Mouse (Mus musculus): ENCODE data around the gene Csnk2b. TPM values are rescaled to one million over a fixed set of nuclear protein-coding genes. Genes with fewer than 3 reads are reported as not detected.

Csnk2b gene
- polyA plus RNA-seq, 1 experiment from 2014 or later = 291 TPM

- Histone ChIP-seq H3K27me3 (ENCODE audit: insufficient read depth, low read length) (no peaks in the 10 kb centered on the region), H3K9ac (no peak overlapping the region), H3K4me3 (ENCODE audit: low read depth, low read length) (no peak overlapping the region), H3K4me1 (ENCODE audit: insufficient read depth) (no peaks in the 10 kb centered on the region), H3K4me2 (no peak overlapping the region), H3K9me3 (ENCODE audit: low read depth, low read length) (no peaks in the 10 kb centered on the region), H3K36me3 (ENCODE audit: insufficient read depth) (peaks cover 96% of the 10 kb centered on the region), H3K27ac (ENCODE audit: low read depth) (no peak overlapping the region)
- DNase-seq (no peak), ATAC-seq (ENCODE audit: insufficient read depth) (no peak)
- 81% methylated on average over 12 of the region's 12 CpGs for WGBS
- TF ChIP-seq CTCF (IDR thresholded peaks at IDR 0.05; ENCODE audit: low read depth) = no peak
Observed at GRCm38 (mm10) chr17:35097164-35097655, 24.6 kb downstream of the Csnk2b start.

- no peak for TF ChIP-seq CTCF (IDR thresholded peaks at IDR 0.05; ENCODE audit: low read depth)
- no peak overlapping the region for H3K4me2 ChIP-seq
- H3K36me3 ChIP-seq (ENCODE audit: insufficient read depth) = peaks cover 94% of the 10 kb centered on the region
- WGBS = 85% methylated on average over 12 of the region's 12 CpGs
- H3K4me3 ChIP-seq (ENCODE audit: low read depth, low read length) = no peak overlapping the region
- no peak for ATAC-seq (ENCODE audit: insufficient read depth)
- no peak overlapping the region for H3K9ac ChIP-seq
- no peaks in the 10 kb centered on the region for H3K9me3 ChIP-seq (ENCODE audit: low read depth, low read length)
- H3K27ac ChIP-seq (ENCODE audit: low read depth) = no peak overlapping the region
- no peak for DNase-seq
- no peaks in the 10 kb centered on the region for H3K27me3 ChIP-seq (ENCODE audit: insufficient read depth, low read length)
- no peaks in the 10 kb centered on the region for H3K4me1 ChIP-seq (ENCODE audit: insufficient read depth)
Observed at GRCm38 (mm10) chr17:35096597-35096996, 25.3 kb downstream of the Csnk2b start.

GRCm38 (mm10) chr17:35094475-35095365 is 27.1 kb downstream of the Csnk2b start:
- no peak for DNase-seq
- ATAC-seq (ENCODE audit: insufficient read depth) = no peak
- Histone ChIP-seq H3K4me3 (ENCODE audit: low read depth, low read length) (no peak overlapping the region), H3K27me3 (ENCODE audit: insufficient read depth, low read length) (no peaks in the 10 kb centered on the region), H3K9ac (no peak overlapping the region), H3K36me3 (ENCODE audit: insufficient read depth) (peaks cover 78% of the 10 kb centered on the region), H3K4me1 (ENCODE audit: insufficient read depth) (peaks cover 7% of the 10 kb centered on the region), H3K9me3 (ENCODE audit: low read depth, low read length) (no peaks in the 10 kb centered on the region), H3K27ac (ENCODE audit: low read depth) (no peak overlapping the region), H3K4me2 (no peak overlapping the region)
- no peak for TF ChIP-seq CTCF (IDR thresholded peaks at IDR 0.05; ENCODE audit: low read depth)
- WGBS = 86% methylated on average over 15 of the region's 15 CpGs

- ATAC-seq (ENCODE audit: insufficient read depth) (no peak), DNase-seq (no peak)
- H3K4me1 ChIP-seq (ENCODE audit: insufficient read depth) = peaks cover 7% of the 10 kb centered on the region
- H3K4me3 ChIP-seq (ENCODE audit: low read depth, low read length) = no peak overlapping the region
- no peak overlapping the region for H3K4me2 ChIP-seq
- H3K9ac ChIP-seq = no peak overlapping the region
- WGBS = 84% methylated on average over 14 of the region's 14 CpGs
- H3K27ac ChIP-seq (ENCODE audit: low read depth) = no peak overlapping the region
- no peak for TF ChIP-seq CTCF (IDR thresholded peaks at IDR 0.05; ENCODE audit: low read depth)
- no peaks in the 10 kb centered on the region for H3K9me3 ChIP-seq (ENCODE audit: low read depth, low read length)
- no peaks in the 10 kb centered on the region for H3K27me3 ChIP-seq (ENCODE audit: insufficient read depth, low read length)
- H3K36me3 ChIP-seq (ENCODE audit: insufficient read depth) = peaks cover 57% of the 10 kb centered on the region
Observed at GRCm38 (mm10) chr17:35092403-35093198, 29.3 kb downstream of the Csnk2b start.

- Histone ChIP-seq H3K27me3 (ENCODE audit: insufficient read depth, low read length) (no peaks in the 10 kb centered on the region), H3K4me2 (peak overlapping the region; percentile 63), H3K4me1 (ENCODE audit: insufficient read depth) (peaks cover 7% of the 10 kb centered on the region), H3K9ac (peak overlapping the region; percentile 84), H3K4me3 (ENCODE audit: low read depth, low read length) (peak overlapping the region; percentile 63), H3K9me3 (ENCODE audit: low read depth, low read length) (no peaks in the 10 kb centered on the region), H3K36me3 (ENCODE audit: insufficient read depth) (peaks cover 34% of the 10 kb centered on the region), H3K27ac (ENCODE audit: low read depth) (0 out of 2 replicates have a peak overlapping the region, but pooled peaks have one; percentile 2)
- ATAC-seq (ENCODE audit: insufficient read depth) (no peak), DNase-seq (no peak)
- TF ChIP-seq CTCF (IDR thresholded peaks at IDR 0.05; ENCODE audit: low read depth) = no peak
- 59% methylated on average over 8 of the region's 8 CpGs for WGBS
Observed at GRCm38 (mm10) chr17:35090166-35090932, 31.5 kb downstream of the Csnk2b start.

DNA sequence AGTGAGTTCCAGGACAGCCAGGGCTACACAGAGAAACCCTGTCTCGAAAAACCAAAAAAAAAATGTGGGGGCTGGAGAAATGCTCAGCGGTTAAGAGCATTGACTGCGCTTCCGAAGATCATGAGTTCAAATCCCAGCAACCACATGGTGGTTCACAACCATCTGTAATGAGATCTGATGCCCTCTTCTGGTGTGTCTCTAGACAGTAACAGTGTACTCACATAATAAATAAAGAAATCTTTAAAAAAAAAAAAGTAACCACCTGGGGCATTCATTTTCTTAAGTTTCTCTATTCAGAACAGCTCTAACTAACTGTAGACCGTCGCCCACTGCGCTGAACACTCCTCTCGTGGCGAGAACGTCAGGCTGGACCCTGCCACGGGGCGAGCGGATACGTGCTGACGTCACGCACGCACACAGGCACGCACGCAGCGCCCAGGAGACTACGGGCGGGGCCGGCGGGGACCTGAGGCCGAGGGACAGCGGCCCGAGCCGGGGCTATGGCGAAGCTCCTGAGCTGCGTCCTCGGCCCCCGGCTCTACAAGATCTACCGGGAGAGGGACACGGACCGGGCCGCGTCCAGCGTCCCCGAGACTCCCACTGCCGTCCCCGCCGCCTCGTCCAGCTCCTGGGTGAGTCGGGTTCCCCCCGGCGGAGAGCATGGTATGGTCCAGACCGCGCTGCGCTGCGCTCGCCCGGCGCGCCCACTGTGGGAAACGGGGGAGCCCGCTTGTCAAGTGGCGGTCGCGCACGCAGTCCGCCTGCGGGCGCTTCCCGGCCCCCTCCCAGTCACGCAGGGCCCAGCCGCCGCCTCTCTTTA is 32.8 kb downstream of the Csnk2b start, which contains the start of gene Abhd16a:
Abhd16a (plus strand) TSS at position 439 of the 820 bp plus-strand sequence.
- WGBS = 3% methylated on average over 67 of the region's 67 CpGs
- peak; percentile 98 for DNase-seq
- Histone ChIP-seq H3K27me3 (ENCODE audit: insufficient read depth, low read length) (no peaks in the 10 kb centered on the region), H3K9ac (peak within 1 kb of the TSS; percentile 84), H3K36me3 (ENCODE audit: insufficient read depth) (peaks cover 23% of the 10 kb centered on the region), H3K4me2 (peak within 1 kb of the TSS; percentile 63), H3K4me1 (ENCODE audit: insufficient read depth) (peaks cover 7% of the 10 kb centered on the region), H3K9me3 (ENCODE audit: low read depth, low read length) (no peaks in the 10 kb centered on the region), H3K27ac (ENCODE audit: low read depth) (peak within 1 kb of the TSS; percentile 96), H3K4me3 (ENCODE audit: low read depth, low read length) (peak within 1 kb of the TSS; percentile 63)
- peak; percentile 99 for ATAC-seq (ENCODE audit: insufficient read depth)
- peak; percentile 5; the same call in 1 of the 2 replicates for TF ChIP-seq CTCF (IDR thresholded peaks at IDR 0.05; ENCODE audit: low read depth)

Data from lung, embryonic 14.5 days (tissue).